Mouse (Mus musculus): Measurements from ENCODE around the gene Pp2d1. TPM values are rescaled to one million over a fixed set of nuclear protein-coding genes. Genes with fewer than 3 reads are reported as not detected.
"Not testable (repeated sequence)": the region's sequence is repeated elsewhere in the genome, so short reads cannot be mapped to it uniquely, and the experiment has no call there.

Gene Pp2d1
- 0.21 and 0.42 TPM in 2 replicates for polyA plus RNA-seq (2014; fragmentation: Nextera tagmentation; extraction: Ambion mirVana)

DNA sequence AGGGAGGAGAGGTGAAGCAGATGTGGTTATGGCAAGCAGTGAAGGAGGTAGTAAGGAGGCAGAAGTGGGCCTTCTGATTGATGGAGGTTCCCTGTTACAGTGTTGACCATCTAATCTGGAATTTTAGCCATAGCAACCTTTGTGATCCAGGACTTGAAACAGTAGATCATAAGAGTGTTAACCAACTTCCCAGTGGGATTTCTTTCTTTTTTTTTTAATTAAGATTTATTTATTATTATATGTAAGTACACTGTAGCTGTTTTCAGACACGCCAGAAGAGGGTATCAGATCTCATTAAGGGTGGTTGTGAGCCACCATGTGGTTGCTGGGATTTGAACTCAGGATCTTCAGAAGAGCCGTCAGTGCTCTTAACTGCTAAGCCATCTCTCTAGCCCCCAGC lies at the start of gene Pp2d1:
Gene Pp2d1 (minus strand): TSS at position 101 of the 400 bp plus-strand sequence.
- not testable (repeated sequence) for H3K9me3 ChIP-seq (replicated peaks; ENCODE audit: control insufficient read depth, low read length); ATAC-seq (replicated peaks; ENCODE audit: insufficient number of reproducible peaks, low FRiP score, low TSS enrichment, low read depth); H3K4me3 ChIP-seq (ENCODE audit: low read depth, low read length); H3K4me2 ChIP-seq (ENCODE audit: low read depth, low read length); H3K9ac ChIP-seq (replicated peaks; ENCODE audit: low read length); H3K36me3 ChIP-seq (replicated peaks; ENCODE audit: control insufficient read depth, insufficient read depth, low read depth, low read length); H3K27me3 ChIP-seq (ENCODE audit: control insufficient read depth, insufficient read depth, low read length); H3K27ac ChIP-seq (replicated peaks; ENCODE audit: low read depth, low read length); H3K4me1 ChIP-seq (ENCODE audit: control insufficient read depth, insufficient read depth, low read length); DNase-seq (ENCODE audit: low spot score)
- 76% methylated on average over 2 of the region's 2 CpGs for WGBS

DNA sequence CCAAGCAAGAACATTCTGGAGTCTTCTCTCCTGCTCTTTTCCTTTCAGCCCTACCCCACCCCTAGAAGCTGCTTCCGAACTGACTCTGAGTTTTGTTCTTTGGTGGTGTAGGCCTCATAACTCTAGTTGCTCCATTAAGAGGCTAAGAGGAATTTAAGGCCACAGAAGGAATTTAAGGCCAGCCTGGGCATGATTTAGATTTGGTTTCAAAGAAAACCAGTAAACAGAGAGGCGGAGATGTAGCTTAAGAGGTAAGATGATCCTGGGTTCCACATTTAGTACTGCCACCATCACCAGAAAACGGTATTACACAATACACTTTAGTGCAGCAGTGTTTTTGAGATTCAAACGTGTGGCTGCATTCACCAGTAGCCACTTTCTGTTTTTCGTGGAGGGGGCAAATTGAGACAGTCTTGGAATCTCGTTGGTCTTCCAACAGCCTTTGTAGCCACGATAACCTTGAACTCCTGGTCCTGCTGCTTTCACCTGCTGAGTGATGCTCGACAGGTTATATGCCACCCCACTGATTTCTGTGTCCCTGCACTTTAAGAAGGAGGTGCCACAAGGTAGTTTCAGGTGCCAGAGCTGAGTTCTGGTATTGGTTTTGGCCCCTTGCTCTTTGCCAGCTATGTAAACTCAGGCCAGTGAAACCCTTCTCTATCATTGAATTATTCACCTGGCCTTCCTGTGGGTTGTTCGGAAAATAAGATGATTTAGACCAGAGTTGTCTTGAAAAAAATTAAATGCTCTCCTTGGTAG lies 49.0 kb upstream of the Pp2d1 start:
- no peaks in the 10 kb centered on the region for H3K36me3 ChIP-seq (replicated peaks; ENCODE audit: control insufficient read depth, insufficient read depth, low read depth, low read length)
- H3K9me3 ChIP-seq (replicated peaks; ENCODE audit: control insufficient read depth, low read length), result no peaks in the 10 kb centered on the region
- no peaks in the 10 kb centered on the region for H3K27me3 ChIP-seq (ENCODE audit: control insufficient read depth, insufficient read depth, low read length)
- no peak overlapping the region for H3K9ac ChIP-seq (replicated peaks; ENCODE audit: low read length)
- H3K4me1 ChIP-seq (ENCODE audit: control insufficient read depth, insufficient read depth, low read length), result no peaks in the 10 kb centered on the region
- H3K27ac ChIP-seq (replicated peaks; ENCODE audit: low read depth, low read length), result no peak overlapping the region
- H3K4me3 ChIP-seq (ENCODE audit: low read depth, low read length), result no peak overlapping the region
- H3K4me2 ChIP-seq (ENCODE audit: low read depth, low read length), result no peak overlapping the region
- ATAC-seq (replicated peaks; ENCODE audit: insufficient number of reproducible peaks, low FRiP score, low TSS enrichment, low read depth), result no peak
- no peak for DNase-seq (ENCODE audit: low spot score)
- 77% methylated on average over 9 of the region's 9 CpGs for WGBS

DNA sequence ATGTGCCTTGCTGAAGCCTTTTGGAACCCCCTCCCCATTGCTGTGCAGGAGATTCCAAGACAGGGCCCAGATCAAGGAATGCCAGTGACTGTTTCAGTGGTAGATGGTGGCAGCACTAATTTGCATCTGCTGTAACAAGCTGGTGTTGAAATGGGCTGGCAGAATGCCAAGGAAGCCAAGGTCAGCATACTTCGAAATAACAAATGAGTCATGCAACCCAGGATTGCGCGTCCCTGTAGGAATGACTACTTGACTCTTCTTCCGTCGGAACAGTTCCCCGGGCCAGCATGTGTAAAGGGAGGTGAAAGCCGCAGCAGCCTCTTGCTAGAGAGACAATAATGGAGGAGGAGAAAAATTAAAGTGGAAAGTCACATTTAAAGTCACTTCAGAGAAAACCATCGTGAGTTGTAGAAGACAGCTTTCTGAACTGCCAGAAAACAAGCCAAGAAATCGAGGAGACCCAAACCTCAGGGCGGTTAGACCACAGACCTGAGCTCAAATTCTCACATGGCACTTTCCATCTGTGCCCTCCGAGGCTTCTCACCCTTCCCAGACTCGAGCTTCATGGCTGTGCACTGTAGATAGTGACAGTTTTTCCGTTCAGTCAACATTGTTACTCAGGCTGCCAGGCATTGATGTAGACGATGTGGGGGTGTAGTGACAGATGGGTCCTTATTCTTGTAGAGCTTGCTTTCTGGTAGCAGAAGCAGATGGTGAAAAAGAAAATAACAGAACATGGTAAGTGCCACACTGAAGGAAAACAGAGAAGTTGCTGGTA lies 48.0 kb upstream of the Pp2d1 start:
- 77% methylated on average over 14 of the region's 14 CpGs for WGBS
- Histone ChIP-seq H3K4me3 (ENCODE audit: low read depth, low read length) (no peak overlapping the region), H3K27ac (replicated peaks; ENCODE audit: low read depth, low read length) (no peak overlapping the region), H3K9ac (replicated peaks; ENCODE audit: low read length) (no peak overlapping the region), H3K4me2 (ENCODE audit: low read depth, low read length) (no peak overlapping the region), H3K27me3 (ENCODE audit: control insufficient read depth, insufficient read depth, low read length) (no peaks in the 10 kb centered on the region), H3K9me3 (replicated peaks; ENCODE audit: control insufficient read depth, low read length) (no peaks in the 10 kb centered on the region), H3K4me1 (ENCODE audit: control insufficient read depth, insufficient read depth, low read length) (no peaks in the 10 kb centered on the region), H3K36me3 (replicated peaks; ENCODE audit: control insufficient read depth, insufficient read depth, low read depth, low read length) (no peaks in the 10 kb centered on the region)
- DNase-seq (ENCODE audit: low spot score) (peak; percentile 15), ATAC-seq (replicated peaks; ENCODE audit: insufficient number of reproducible peaks, low FRiP score, low TSS enrichment, low read depth) (no peak; the same call in 1 of the 2 replicates)

DNA sequence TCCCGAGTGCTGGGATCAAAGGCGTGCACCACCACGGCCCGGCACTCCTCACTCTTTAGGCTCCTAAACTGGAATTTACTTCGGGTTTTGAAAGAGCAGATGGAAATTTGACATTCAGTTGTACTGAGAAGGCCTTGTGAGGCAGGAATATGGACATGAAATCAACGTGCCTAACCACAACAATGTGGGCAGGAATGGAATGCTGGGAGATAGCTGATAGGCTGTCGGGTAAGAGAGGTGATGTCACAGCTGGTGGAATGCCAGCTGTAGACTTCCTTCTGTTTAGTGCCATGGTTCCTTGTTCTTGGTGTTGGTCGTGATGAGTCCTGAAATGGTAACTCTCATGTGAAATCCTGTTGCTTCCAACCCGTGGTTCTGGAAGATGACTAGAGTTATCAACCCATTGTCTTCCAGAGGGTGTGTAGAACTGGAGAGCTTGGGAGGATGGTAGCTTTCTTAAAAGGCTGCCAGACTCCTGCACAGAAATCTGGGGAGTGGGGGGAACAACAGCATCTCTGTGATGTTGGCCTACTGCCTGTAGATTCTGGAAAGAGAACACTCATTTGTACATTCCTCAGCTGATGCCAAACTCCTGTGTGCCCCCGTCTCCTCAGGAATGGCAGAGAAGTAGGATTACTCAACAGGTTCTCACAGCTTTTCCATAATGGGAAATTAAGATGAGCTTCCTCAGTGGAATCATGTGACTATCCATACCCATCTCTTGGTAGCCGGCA lies 44.8 kb upstream of the Pp2d1 start:
- Histone ChIP-seq H3K4me3 (ENCODE audit: low read depth, low read length) (no peak overlapping the region), H3K4me1 (ENCODE audit: control insufficient read depth, insufficient read depth, low read length) (no peaks in the 10 kb centered on the region), H3K36me3 (replicated peaks; ENCODE audit: control insufficient read depth, insufficient read depth, low read depth, low read length) (no peaks in the 10 kb centered on the region), H3K27ac (replicated peaks; ENCODE audit: low read depth, low read length) (no peak overlapping the region), H3K9ac (replicated peaks; ENCODE audit: low read length) (no peak overlapping the region), H3K27me3 (ENCODE audit: control insufficient read depth, insufficient read depth, low read length) (no peaks in the 10 kb centered on the region), H3K9me3 (replicated peaks; ENCODE audit: control insufficient read depth, low read length) (no peaks in the 10 kb centered on the region), H3K4me2 (ENCODE audit: low read depth, low read length) (no peak overlapping the region)
- ATAC-seq (replicated peaks; ENCODE audit: insufficient number of reproducible peaks, low FRiP score, low TSS enrichment, low read depth) (no peak), DNase-seq (ENCODE audit: low spot score) (no peak)
- 92% methylated on average over 11 of the region's 11 CpGs for WGBS

DNA sequence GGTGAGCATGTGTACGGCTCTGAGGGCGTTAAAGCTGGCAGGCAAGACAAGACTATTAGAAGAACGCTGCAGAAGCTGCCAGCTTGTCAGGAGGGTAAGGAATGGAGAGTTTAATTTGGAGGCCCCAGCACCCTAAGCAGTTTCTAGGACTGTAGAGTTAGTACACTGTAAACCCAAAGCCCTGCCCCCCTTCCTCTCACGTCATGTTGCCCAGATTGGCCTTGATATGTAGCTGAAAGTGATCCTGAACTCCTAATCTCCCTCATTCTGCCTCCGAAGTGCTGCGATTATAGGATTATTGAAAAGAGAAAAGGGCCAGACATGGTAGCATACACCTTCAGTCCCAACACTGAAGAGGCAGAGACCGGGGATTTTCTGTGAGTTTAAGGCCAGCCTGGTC lies 43.6 kb upstream of the Pp2d1 start:
- no peak overlapping the region for H3K27ac ChIP-seq (replicated peaks; ENCODE audit: low read depth, low read length)
- ATAC-seq (replicated peaks; ENCODE audit: insufficient number of reproducible peaks, low FRiP score, low TSS enrichment, low read depth), result no peak
- H3K36me3 ChIP-seq (replicated peaks; ENCODE audit: control insufficient read depth, insufficient read depth, low read depth, low read length), result no peaks in the 10 kb centered on the region
- H3K27me3 ChIP-seq (ENCODE audit: control insufficient read depth, insufficient read depth, low read length), result no peaks in the 10 kb centered on the region
- DNase-seq (ENCODE audit: low spot score), result no peak
- no peak overlapping the region for H3K9ac ChIP-seq (replicated peaks; ENCODE audit: low read length)
- H3K4me3 ChIP-seq (ENCODE audit: low read depth, low read length), result no peak overlapping the region
- H3K4me1 ChIP-seq (ENCODE audit: control insufficient read depth, insufficient read depth, low read length), result no peaks in the 10 kb centered on the region
- no peak overlapping the region for H3K4me2 ChIP-seq (ENCODE audit: low read depth, low read length)
- 87% methylated on average over 7 of the region's 7 CpGs for WGBS
- H3K9me3 ChIP-seq (replicated peaks; ENCODE audit: control insufficient read depth, low read length), result no peaks in the 10 kb centered on the region

DNA sequence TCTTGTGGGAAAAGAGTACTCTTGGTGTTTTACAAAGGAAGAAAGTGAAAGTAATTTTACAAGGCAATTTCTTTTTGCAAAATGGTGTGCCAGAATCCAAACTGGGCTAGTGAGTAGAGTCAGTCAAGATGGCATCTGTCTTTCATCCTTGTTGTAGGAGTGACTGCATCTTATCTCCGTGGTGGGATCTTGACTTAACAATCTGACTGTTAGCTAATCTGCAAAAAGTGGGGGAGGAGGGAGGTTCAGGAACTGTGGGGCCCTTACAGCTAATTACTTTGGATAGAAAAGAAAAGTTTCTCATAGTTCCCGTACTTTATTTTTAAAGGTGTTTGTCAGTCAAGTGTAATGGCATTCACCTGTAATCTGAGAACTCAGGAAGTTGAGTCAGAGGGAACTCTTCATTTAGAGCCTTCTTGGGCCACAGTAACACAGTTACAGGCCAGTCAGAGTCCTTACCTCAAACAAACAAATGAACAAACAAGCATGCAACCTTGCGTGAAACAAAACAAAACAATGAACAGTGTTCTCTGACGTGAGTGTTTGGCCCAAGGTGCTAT lies 42.9 kb upstream of the Pp2d1 start:
- no peak overlapping the region for H3K4me2 ChIP-seq (ENCODE audit: low read depth, low read length)
- no peak overlapping the region for H3K9ac ChIP-seq (replicated peaks; ENCODE audit: low read length)
- DNase-seq (ENCODE audit: low spot score) (no peak), ATAC-seq (replicated peaks; ENCODE audit: insufficient number of reproducible peaks, low FRiP score, low TSS enrichment, low read depth) (no peak)
- H3K27ac ChIP-seq (replicated peaks; ENCODE audit: low read depth, low read length), result no peak overlapping the region
- no peak overlapping the region for H3K4me3 ChIP-seq (ENCODE audit: low read depth, low read length)
- 52% methylated on average over 4 of the region's 4 CpGs for WGBS
- no peaks in the 10 kb centered on the region for H3K9me3 ChIP-seq (replicated peaks; ENCODE audit: control insufficient read depth, low read length)
- H3K27me3 ChIP-seq (ENCODE audit: control insufficient read depth, insufficient read depth, low read length), result no peaks in the 10 kb centered on the region
- no peaks in the 10 kb centered on the region for H3K4me1 ChIP-seq (ENCODE audit: control insufficient read depth, insufficient read depth, low read length)
- no peaks in the 10 kb centered on the region for H3K36me3 ChIP-seq (replicated peaks; ENCODE audit: control insufficient read depth, insufficient read depth, low read depth, low read length)

DNA sequence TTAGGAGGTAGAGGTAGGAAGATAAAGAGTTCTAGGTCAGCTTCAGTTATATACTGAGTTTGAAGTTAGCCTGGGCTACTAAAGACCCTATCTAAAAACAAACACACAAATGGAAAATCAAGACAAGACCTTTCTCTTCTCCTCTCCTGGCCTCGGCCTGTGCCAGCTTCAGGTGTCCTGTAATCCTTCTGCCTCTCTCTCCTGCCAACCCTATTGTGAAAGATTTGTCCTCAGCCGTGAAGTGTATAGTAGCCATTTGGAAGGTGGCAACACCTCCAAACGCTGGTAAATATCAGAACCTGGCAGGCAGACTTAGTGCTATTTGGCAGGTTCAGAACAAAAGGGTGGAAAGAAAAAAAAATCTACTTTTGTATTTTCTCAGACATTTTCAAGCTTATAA lies 41.0 kb upstream of the Pp2d1 start:
- no peaks in the 10 kb centered on the region for H3K36me3 ChIP-seq (replicated peaks; ENCODE audit: control insufficient read depth, insufficient read depth, low read depth, low read length)
- H3K4me3 ChIP-seq (ENCODE audit: low read depth, low read length), result no peak overlapping the region
- ATAC-seq (replicated peaks; ENCODE audit: insufficient number of reproducible peaks, low FRiP score, low TSS enrichment, low read depth), result no peak
- H3K4me2 ChIP-seq (ENCODE audit: low read depth, low read length), result no peak overlapping the region
- H3K27me3 ChIP-seq (ENCODE audit: control insufficient read depth, insufficient read depth, low read length), result no peaks in the 10 kb centered on the region
- H3K4me1 ChIP-seq (ENCODE audit: control insufficient read depth, insufficient read depth, low read length), result no peaks in the 10 kb centered on the region
- H3K27ac ChIP-seq (replicated peaks; ENCODE audit: low read depth, low read length), result no peak overlapping the region
- H3K9me3 ChIP-seq (replicated peaks; ENCODE audit: control insufficient read depth, low read length), result no peaks in the 10 kb centered on the region
- no peak overlapping the region for H3K9ac ChIP-seq (replicated peaks; ENCODE audit: low read length)
- DNase-seq (ENCODE audit: low spot score), result no peak
- WGBS, result 87% methylated on average over 3 of the region's 3 CpGs

All from embryonic facial prominence, embryonic 11.5 days (tissue).